Mouse (Mus musculus): ENCODE measurements around the gene Scand1.

- TF ChIP-seq POLR2A (IDR thresholded peaks at IDR 0.05; ENCODE audit: low read depth, low read length): no peak
- no peak for TF ChIP-seq CTCF (IDR thresholded peaks at IDR 0.05; ENCODE audit: borderline replicate concordance, insufficient read depth, low read length)
These were observed 8.2 kb downstream of the Scand1 start for GRCm38 (mm10) chr2:156304351-156304750.

Data from embryonic fibroblast, embryonic 13.5 days (primary cell).